Comparison of ENCODE assay signal across 16 mouse cellular contexts in the genomic region with DNA sequence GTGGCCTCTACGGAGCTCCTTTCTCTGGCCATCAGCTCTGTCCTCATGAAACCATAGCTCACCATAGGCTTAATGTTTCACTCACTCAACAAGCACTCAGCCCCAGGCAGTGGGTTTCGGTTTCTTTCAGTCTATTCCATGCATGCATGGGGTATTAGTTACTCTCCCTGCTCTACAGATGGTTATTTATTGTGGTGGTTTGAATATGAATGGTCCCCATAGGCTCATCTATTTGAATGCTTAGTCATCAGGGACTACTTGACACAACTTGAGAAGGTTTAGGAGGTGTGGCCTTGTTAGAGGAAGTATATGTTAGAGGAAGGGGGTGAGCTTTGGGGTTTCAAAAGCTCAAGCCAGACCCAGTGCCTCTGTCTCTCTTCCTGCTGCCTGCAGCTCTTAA. TPM values are rescaled to one million over a fixed set of nuclear protein-coding genes. Genes with fewer than 3 reads are reported as not detected.
"Had no signal": no experiment of that assay in that cellular context is flagged by ENCODE, and none has a peak within 500 bp of the region (broad histone marks: within the 10 kb centered on the region; RNA-seq: fewer than 3 reads in every experiment).

No protein-coding gene starts in this region.

- H3K27me3 ChIP-seq: neural tube, embryonic 15.5 days; stomach, embryonic 15.5 days had no signal

- H3K4me2 ChIP-seq: neural tube, embryonic 15.5 days; stomach, embryonic 15.5 days had no signal

- H3K9ac ChIP-seq: neural tube, embryonic 15.5 days; stomach, embryonic 15.5 days had no signal

- H3K27ac ChIP-seq: neural tube, embryonic 15.5 days; stomach, embryonic 15.5 days; stomach, postnatal 0 days had no signal

- H3K9me3 ChIP-seq: neural tube, embryonic 15.5 days; stomach, embryonic 15.5 days had no signal

- H3K36me3 ChIP-seq: neural tube, embryonic 15.5 days; stomach, embryonic 15.5 days had no signal

- DNase-seq: retina, postnatal 1 day; right cerebral cortex, adult 18-20 months; right cerebral cortex, postnatal 14 days; right cerebral cortex, postnatal 25 days; right cerebral cortex, postnatal 4 days; spleen, adult 18-20 months; thymus, adult 18-20 months; thymus, adult 2 months; thymus, postnatal 14 days; thymus, postnatal 25 days; thymus, postnatal 36 days; thymus, postnatal 4 days had no signal

- H3K4me1 ChIP-seq: neural tube, embryonic 15.5 days; stomach, embryonic 15.5 days had no signal

- H3K4me3 ChIP-seq: neural tube, embryonic 15.5 days; stomach, embryonic 15.5 days had no signal

RNA-seq across cellular contexts. Expression of gene Kcnf1, which starts 10.6 kb away (rescaled TPM):
- total RNA-seq: neutrophil, adult 5-6 weeks had no signal
